Mouse (Mus musculus) brain, adult 2 months (tissue): ENCODE data around the gene Gm6205.
"Not testable (repeated sequence)": the region's sequence is repeated elsewhere in the genome, so short reads cannot be mapped to it uniquely, and the experiment has no call there.

Source experiments
- DNase-seq: peaks from one replicate; pipeline ENCODE4 v3.0.0; 2011; ENCODE audit warnings: low read depth, low spot score

Gm6205 gene

DNA sequence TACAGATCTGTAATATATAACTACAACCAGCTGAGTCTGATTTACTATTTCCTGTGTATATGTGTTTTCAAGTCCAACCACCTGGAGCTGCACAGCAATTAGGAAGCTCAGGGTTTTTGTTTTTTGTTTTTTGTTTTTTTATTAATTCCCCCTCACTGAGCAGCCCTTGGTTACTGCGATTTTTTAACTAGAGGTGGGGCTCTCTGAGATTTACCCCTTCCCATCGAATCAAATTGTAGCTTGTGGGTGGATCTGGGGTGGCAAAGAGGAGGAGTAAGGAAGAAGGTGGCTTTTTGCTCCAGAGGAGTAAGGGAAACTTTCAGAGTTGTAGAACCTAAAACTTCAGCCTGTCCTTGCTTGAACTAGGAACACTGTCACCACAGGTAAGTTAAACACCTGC lies at the start of gene Gm6205:
Gm6205 (plus strand) TSS at position 301 of the 400 bp plus-strand sequence.
- not testable (repeated sequence) for DNase-seq

DNA sequence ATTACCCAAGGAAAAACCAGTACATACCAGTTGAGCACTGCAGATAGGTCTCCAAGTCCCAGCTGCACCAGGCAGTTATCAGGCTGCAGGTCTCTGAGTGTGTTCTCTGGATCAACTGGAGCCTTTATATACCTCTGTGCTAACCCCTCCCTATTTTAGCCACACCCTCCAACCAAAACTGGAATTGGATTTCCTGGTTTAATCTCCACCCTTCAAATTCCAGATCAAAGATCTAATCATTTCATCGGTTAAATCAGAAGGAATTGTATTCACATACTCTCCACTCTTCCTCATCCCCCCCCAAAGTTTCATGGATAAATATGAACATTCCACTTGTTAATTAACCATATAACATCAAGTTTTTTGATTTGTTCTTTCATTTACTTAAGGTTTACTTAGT lies 31.9 kb upstream of the Gm6205 start, which contains the start of gene Gm3147:
Gm3147 (minus strand) TSS at position 101 of the 400 bp plus-strand sequence.
- not testable (repeated sequence) for DNase-seq

DNA sequence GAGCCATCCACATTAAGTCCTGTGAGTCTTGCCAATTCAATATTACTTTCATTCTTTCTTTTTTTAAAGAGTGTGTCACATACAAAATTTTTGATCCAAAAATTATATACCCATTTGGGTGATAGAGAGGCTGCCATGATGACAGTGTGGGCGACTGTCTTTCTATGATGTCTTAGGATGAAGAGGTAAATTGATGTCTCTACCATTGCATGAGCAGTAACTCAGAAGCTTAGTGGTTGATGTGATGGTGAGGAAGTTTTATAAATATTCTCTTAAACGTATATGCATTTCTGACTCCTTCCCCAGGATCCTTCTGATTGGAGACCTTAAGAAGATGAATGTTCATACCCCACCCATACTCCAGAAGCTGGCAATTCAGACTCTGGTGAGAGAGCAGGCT lies 24.5 kb upstream of the Gm6205 start, which contains the start of gene Gm6509:
Gm6509 (plus strand) TSS at position 301 of the 400 bp plus-strand sequence.
- not testable (repeated sequence) for DNase-seq
